Mouse (Mus musculus) heart, adult 2 months (tissue): ENCODE results near the gene Grin2d. TPM values are rescaled to one million over a fixed set of nuclear protein-coding genes. Genes with fewer than 3 reads are reported as not detected.

Experiments
- DNase-seq, 2 experiments: peaks; one replicate each; pipeline ENCODE4 v3.0.0; 2021
- H3K27ac ChIP-seq: fragments of 200-600 bp; 2 replicates; pipeline ENCODE4 v1.8.1; 2022
- H3K27me3 ChIP-seq: fragments of 200-500 bp; 2 replicates; pipeline ENCODE4 v1.6.1; 2012; ENCODE audit warnings: mild to moderate bottlenecking, low read length, inconsistent platforms, mixed read lengths; ENCODE audit not compliant: control insufficient read depth, insufficient read depth
- H3K36me3 ChIP-seq: fragments of 200-500 bp; 2 replicates; pipeline ENCODE4 v1.6.1; 2012; ENCODE audit warnings: low read length, inconsistent platforms; ENCODE audit not compliant: control insufficient read depth, insufficient read depth
- H3K4me1 ChIP-seq: fragments of 200-500 bp; 2 replicates; pipeline ENCODE4 v1.6.1; 2011; ENCODE audit warnings: low read length; ENCODE audit not compliant: control insufficient read depth, insufficient read depth
- H3K4me3 ChIP-seq: fragments of 200-600 bp; 2 replicates; pipeline ENCODE4 v1.8.1; 2022
- H3K79me2 ChIP-seq: fragments of 200-500 bp; replicated peaks from 2 replicates; pipeline ENCODE4 v1.6.1; 2012; ENCODE audit warnings: mild to moderate bottlenecking, inconsistent platforms, low read length, moderate library complexity, mixed read lengths; ENCODE audit not compliant: control insufficient read depth, insufficient read depth
- H3K9ac ChIP-seq: fragments of 200-500 bp; 2 replicates; pipeline ENCODE4 v1.6.1; 2012; ENCODE audit warnings: low read depth, mild to moderate bottlenecking, control low read depth, inconsistent platforms, low read length, mixed read lengths
- CTCF ChIP-seq: fragments of 200-600 bp; IDR thresholded peaks from 2 replicates; pipeline ENCODE4 v1.8.1; 2022; ENCODE audit warnings: antibody characterized with exemption, mild to moderate bottlenecking, moderate library complexity
- EP300 ChIP-seq: fragments of 200-500 bp; IDR thresholded peaks from 2 replicates; pipeline ENCODE4 v1.6.1; 2011; ENCODE audit warnings: low read depth, low read length, control low read depth; ENCODE audit not compliant: insufficient read depth
- POLR2A ChIP-seq: fragments of 200-500 bp; IDR thresholded peaks from 2 replicates; pipeline ENCODE4 v1.6.1; 2011; ENCODE audit warnings: mild to moderate bottlenecking, low read depth, low read length, control low read depth; ENCODE audit not compliant: insufficient read depth
- WGBS: fragments of 180-500 bp; shearing (Covaris S2); methylation state at CpG from one replicate; pipeline ENCODE4 v1.1.7; 2018; 5-methylcytosine and 5-hydroxymethylcytosine counted together
- intact Hi-C: fragments of 180-260 bp; cut with DNase I; formaldehyde crosslinking; loops from one replicate; pipeline ENCODE4 v1.15.1; 2025
- polyA plus RNA-seq: library from polyadenylated mRNA; depleted of rRNA; stranded (reverse); fragments of >200 nt; gene quantifications from 2 replicates; pipeline ENCODE4 v1.2.3, GENCODE M21; 2012
- total RNA-seq, 2 experiments: library from RNA; stranded (reverse); gene quantifications; 2 replicates each; pipeline ENCODE4 v1.2.3; 2021

The Grin2d gene
- total and polyA plus RNA-seq, 3 experiments = 0.31 to 0.92 (median 0.43) TPM

DNA sequence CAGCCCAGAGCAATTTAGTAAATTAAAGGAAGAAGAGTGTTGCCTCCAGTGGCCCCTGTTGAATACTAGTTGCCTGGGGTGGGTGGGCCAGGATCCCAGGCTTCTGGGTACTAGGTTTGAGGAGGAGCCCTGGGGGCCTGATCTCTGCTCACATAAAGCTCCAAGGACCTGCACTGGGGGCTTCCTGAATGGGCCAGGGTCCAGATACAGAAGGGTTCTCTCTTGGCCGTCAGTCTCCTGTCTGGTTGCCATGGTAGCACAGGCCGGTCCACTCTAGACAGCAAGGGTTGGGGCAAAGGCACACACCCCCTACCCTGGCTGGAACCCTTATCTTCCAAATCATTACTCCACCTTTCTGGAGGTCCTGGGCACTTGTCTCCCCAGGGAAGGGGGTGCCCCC lies 10.3 kb downstream of the Grin2d start:
- Histone ChIP-seq H3K9ac (no peak overlapping the region), H3K27ac (no peak overlapping the region), H3K79me2 (no peaks in the 10 kb centered on the region), H3K4me3 (no peak overlapping the region), H3K27me3 (peaks cover 7% of the 10 kb centered on the region), H3K36me3 (no peaks in the 10 kb centered on the region), H3K4me1 (peaks cover 2% of the 10 kb centered on the region; the same call in 1 of the 2 replicates)
- intact Hi-C loops = loop anchor here (2.0 kb wide), 1 partner anchor 37 kb away; the partner anchor contains the start of gene Grwd1
- TF ChIP-seq CTCF (no peak), EP300 (no peak), POLR2A (no peak)
- 67% methylated on average over 2 of the region's 2 CpGs for WGBS
- no peak for DNase-seq

DNA sequence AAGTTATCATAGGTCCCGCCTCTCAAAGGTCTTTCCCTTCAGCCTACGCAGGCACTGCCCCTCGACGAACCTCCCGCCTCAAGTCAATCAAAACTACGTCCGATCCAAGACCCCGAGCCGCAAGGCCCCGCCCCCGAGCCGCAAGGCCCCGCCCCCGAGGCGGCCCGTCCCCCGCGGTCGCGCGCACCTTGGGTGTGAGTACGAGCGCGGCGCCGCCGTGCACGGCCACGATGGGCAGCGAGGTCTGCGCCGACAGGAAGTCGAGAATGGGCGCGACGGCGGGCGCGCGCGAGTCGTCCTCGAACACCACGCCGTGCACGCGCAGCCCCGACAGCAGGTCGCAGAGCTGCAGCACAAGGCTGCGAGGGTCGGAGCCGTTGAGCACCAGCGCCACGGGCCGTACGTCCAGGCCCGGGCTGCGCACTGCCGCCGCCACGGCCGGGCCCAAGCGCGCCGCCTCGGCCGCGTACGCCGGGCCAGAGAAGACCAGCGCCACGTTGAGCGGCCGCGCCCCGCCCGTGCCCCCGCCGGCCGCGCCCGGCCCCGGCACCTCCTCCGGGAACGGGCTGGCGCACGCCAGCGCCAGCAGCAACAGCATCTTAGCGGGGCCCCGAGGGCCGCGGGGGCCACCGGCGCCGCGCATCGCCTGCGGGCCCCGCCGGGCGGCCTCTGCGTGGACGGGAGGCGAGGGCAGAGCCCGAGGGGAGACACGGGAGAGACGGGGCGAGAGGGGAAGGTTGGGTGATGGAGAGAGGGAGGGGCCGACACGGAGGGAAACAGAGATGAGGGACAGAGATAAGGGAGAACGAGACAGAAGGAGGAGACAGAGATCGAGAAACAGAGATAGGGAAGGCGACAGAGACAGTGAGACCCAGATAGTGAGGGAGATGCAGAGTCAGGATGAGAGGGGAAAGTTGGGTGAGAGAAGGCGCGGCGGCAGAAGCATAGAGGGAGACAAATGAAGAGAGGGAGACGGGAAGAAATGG lies 12.0 kb downstream of the Grin2d start:
- intact Hi-C loops = loop anchor here (2.0 kb wide), 1 partner anchor 35 kb away; the partner anchor contains the start of gene Grwd1

DNA sequence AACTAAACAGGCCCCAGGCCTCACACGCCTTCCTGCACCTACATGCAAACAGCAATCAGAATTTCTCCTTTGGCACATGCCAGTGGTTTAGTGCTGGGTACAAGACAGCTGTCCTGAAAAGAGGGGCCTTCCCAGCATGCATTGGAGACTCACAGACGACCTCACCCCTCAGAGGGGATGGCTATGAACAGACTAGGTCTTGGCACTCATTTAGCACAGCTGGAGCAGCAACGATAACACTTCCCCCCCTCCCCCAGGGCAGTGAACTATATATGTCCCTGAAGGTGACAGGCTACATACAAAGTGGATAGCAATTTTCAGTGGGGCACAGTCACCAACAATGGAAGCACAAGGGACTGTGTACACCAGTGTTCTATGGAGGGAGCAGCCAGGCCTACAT lies 13.7 kb downstream of the Grin2d start:
- Histone ChIP-seq H3K9ac (no peak overlapping the region), H3K36me3 (no peaks in the 10 kb centered on the region), H3K79me2 (no peaks in the 10 kb centered on the region), H3K4me1 (peaks cover 2% of the 10 kb centered on the region; the same call in 1 of the 2 replicates), H3K27me3 (0 out of 2 replicates have a peak, but pooled peaks cover 2% of the 10 kb centered on the region), H3K27ac (no peak overlapping the region), H3K4me3 (no peak overlapping the region)
- no peak for DNase-seq
- 50% methylated on average over 3 of the region's 3 CpGs for WGBS
- no peak for TF ChIP-seq CTCF
- no peak for TF ChIP-seq POLR2A
- TF ChIP-seq EP300 = no peak
- intact Hi-C loops = no loop called here

More for the DNA sequence above, 12.0 kb downstream of the Grin2d start:
- no peaks in the 10 kb centered on the region for H3K36me3 ChIP-seq
- peak overlapping the region; percentile 79 for H3K27ac ChIP-seq
- no peaks in the 10 kb centered on the region for H3K79me2 ChIP-seq
- peak overlapping the region; percentile 59 for H3K4me3 ChIP-seq
- TF ChIP-seq EP300 (no peak), POLR2A (peak; percentile 68), CTCF (no peak)
- peak; percentile 95 to 96 for DNase-seq
- peaks cover 7% of the 10 kb centered on the region for H3K27me3 ChIP-seq
- peak overlapping the region; percentile 95 for H3K9ac ChIP-seq
- 1% methylated on average over 115 of the region's 117 CpGs for WGBS
- peaks cover 2% of the 10 kb centered on the region; the same call in 1 of the 2 replicates for H3K4me1 ChIP-seq

DNA sequence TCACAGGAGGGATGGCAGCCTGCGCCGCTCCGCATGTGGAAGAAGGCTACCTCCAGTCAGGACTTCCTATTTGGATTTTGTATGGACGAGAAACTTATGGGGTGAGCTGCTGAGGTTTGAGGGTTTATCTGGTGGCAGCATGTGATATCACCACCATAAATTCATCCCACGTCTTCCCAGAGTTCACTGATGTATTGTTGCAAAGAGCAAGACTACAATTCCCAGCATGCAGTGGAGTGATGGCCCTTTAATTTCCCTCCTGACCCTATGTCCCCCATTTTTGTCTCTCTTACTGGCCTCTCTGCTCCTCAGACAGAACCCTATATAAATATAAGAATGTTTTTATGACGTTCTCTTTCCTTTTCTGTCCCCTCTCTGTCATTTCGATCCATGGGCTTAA lies 15.4 kb downstream of the Grin2d start:
- Histone ChIP-seq H3K36me3 (no peaks in the 10 kb centered on the region), H3K27me3 (0 out of 2 replicates have a peak, but pooled peaks cover 2% of the 10 kb centered on the region), H3K79me2 (no peaks in the 10 kb centered on the region), H3K27ac (no peak overlapping the region), H3K4me3 (no peak overlapping the region), H3K9ac (no peak overlapping the region), H3K4me1 (peaks cover 2% of the 10 kb centered on the region; the same call in 1 of the 2 replicates)
- intact Hi-C loops = no loop called here
- no peak for TF ChIP-seq EP300
- no peak for TF ChIP-seq CTCF
- no peak for TF ChIP-seq POLR2A
- WGBS = 83% methylated on average over 7 of the region's 7 CpGs
- no peak for DNase-seq

DNA sequence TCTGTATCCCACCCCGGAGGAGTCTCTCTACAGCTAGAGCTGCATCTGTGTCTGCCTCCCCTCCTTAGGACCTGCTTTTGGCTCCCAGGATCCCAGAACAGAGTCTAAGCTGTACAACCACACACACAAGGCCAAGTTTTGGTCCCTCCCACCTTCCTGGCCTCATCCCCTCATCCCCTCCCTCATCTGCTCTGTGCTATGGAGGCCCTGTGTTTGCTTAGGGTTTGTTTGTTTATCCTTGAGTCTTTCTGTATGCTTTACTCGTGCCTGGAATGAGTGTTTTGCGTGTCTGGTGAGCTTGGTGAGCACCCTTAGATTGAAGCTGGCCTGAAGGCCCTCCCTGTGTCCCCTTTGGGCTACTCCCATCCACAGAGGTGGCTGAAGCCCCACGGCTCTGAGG lies 19.2 kb downstream of the Grin2d start:
- no peaks in the 10 kb centered on the region for H3K79me2 ChIP-seq
- H3K4me3 ChIP-seq = no peak overlapping the region
- H3K36me3 ChIP-seq = no peaks in the 10 kb centered on the region
- TF ChIP-seq EP300 = no peak
- TF ChIP-seq POLR2A = no peak
- TF ChIP-seq CTCF = no peak
- H3K4me1 ChIP-seq = no peaks in the 10 kb centered on the region
- H3K27ac ChIP-seq = no peak overlapping the region
- H3K27me3 ChIP-seq = 0 out of 2 replicates have a peak, but pooled peaks cover 2% of the 10 kb centered on the region
- no peak for DNase-seq
- intact Hi-C loops = no loop called here
- 68% methylated on average over 4 of the region's 4 CpGs for WGBS
- H3K9ac ChIP-seq = no peak overlapping the region
